In genomic region chr6:48542631-48543030, GRCm38 (mm10) we compare ENCODE assay signal across 29 mouse cellular contexts. TPM values are rescaled to one million over a fixed set of nuclear protein-coding genes. Genes with fewer than 3 reads are reported as not detected.
A peak's percentile ranks its signal among the peaks of the same experiment; 100 is the strongest.
DNase-seq lines count a peak whose midpoint lies in the region; ATAC-seq and TF ChIP-seq lines count a peak whose summit lies in the region.
"Had no signal": no experiment of that assay in that cellular context is flagged by ENCODE, and none has a peak within 500 bp of the region (broad histone marks: within the 10 kb centered on the region; RNA-seq: fewer than 3 reads in every experiment).

No protein-coding gene starts in this region.

- ATAC-seq in midbrain, postnatal 0 days (ENCODE audit: low FRiP score): no peak
- no peak for ATAC-seq in limb, embryonic 12.5 days (ENCODE audit: insufficient number of reproducible peaks, insufficient read depth, low FRiP score, low TSS enrichment, low read depth)
- no peak for ATAC-seq in activated CD4-positive, CD25-positive, alpha-beta regulatory T cell, adult 4 months
- no peak for ATAC-seq in heart, embryonic 12.5 days (ENCODE audit: insufficient number of reproducible peaks, low FRiP score)
- ATAC-seq: CD4-positive, CD25-positive, alpha-beta regulatory T cell, adult 4 months; forebrain, postnatal 0 days; hindbrain, postnatal 0 days had no signal

- intact Hi-C loops in gastrocnemius, adult 2 months (cut with DNase I): loop anchor here (5.0 kb wide), 1 partner anchor 230 kb away; the partner anchor contains the start of gene Gimap3
- intact Hi-C loops in gastrocnemius, postnatal 36 days (cut with DNase I): no loop called here

- H3K4me1 ChIP-seq in midbrain, embryonic 10.5 days: peaks cover 19% of the 10 kb centered on the region
- H3K4me1 ChIP-seq in midbrain, postnatal 0 days (ENCODE audit: insufficient read depth, low read length): peaks cover 10% of the 10 kb centered on the region
- H3K4me1 ChIP-seq in limb, embryonic 12.5 days (replicated peaks): peaks cover 44% of the 10 kb centered on the region
- peaks cover 15% of the 10 kb centered on the region for H3K4me1 ChIP-seq in heart, embryonic 12.5 days (replicated peaks)

- no peak for TF ChIP-seq CTCF in gastrocnemius, adult 2 months (IDR thresholded peaks at IDR 0.05)
- TF ChIP-seq CTCF in midbrain, postnatal 0 days (IDR thresholded peaks at IDR 0.05): no peak

- peak overlapping the region; percentile 95 for H3K27ac ChIP-seq in gastrocnemius, adult 2 months
- no peak overlapping the region for H3K27ac ChIP-seq in midbrain, embryonic 10.5 days (replicated peaks)
- no peak overlapping the region for H3K27ac ChIP-seq in midbrain, postnatal 0 days (ENCODE audit: low read depth, low read length)
- H3K27ac ChIP-seq in limb, embryonic 12.5 days: peak overlapping the region; percentile 90
- no peak overlapping the region for H3K27ac ChIP-seq in heart, embryonic 12.5 days (ENCODE audit: poor library complexity, severe bottlenecking)
- H3K27ac ChIP-seq: embryonic facial prominence, embryonic 15.5 days; hindbrain, postnatal 0 days; stomach, embryonic 15.5 days had no signal

- H3K9me3 ChIP-seq in midbrain, embryonic 10.5 days (replicated peaks): no peaks in the 10 kb centered on the region
- no peaks in the 10 kb centered on the region for H3K9me3 ChIP-seq in midbrain, postnatal 0 days (ENCODE audit: low read length)
- no peaks in the 10 kb centered on the region for H3K9me3 ChIP-seq in limb, embryonic 12.5 days
- H3K9me3 ChIP-seq in heart, embryonic 12.5 days (replicated peaks): no peaks in the 10 kb centered on the region
- H3K9me3 ChIP-seq: embryonic facial prominence, embryonic 15.5 days; megakaryocyte, embryonic 14.5 days; stomach, embryonic 15.5 days had no signal

- H3K4me3 ChIP-seq in gastrocnemius, adult 2 months: no peak overlapping the region
- H3K4me3 ChIP-seq in midbrain, embryonic 10.5 days: no peak overlapping the region
- H3K4me3 ChIP-seq in midbrain, postnatal 0 days (ENCODE audit: low read depth, low read length): no peak overlapping the region
- no peak overlapping the region for H3K4me3 ChIP-seq in limb, embryonic 12.5 days (replicated peaks)
- no peak overlapping the region for H3K4me3 ChIP-seq in heart, embryonic 12.5 days
- H3K4me3 ChIP-seq: embryonic facial prominence, embryonic 15.5 days; layer of hippocampus, adult 2 months; megakaryocyte, embryonic 14.5 days; stomach, embryonic 15.5 days had no signal

- H3K9ac ChIP-seq in midbrain, postnatal 0 days (replicated peaks; ENCODE audit: low read length, poor library complexity, severe bottlenecking): no peak overlapping the region
- H3K9ac ChIP-seq in limb, embryonic 12.5 days (replicated peaks): no peak overlapping the region; the same call in 1 of the 2 replicates
- no peak overlapping the region for H3K9ac ChIP-seq in heart, embryonic 12.5 days
- H3K9ac ChIP-seq: embryonic facial prominence, embryonic 15.5 days; forebrain, postnatal 0 days; stomach, embryonic 15.5 days had no signal

- DNase-seq in gastrocnemius, adult 2 months: no peak
- DNase-seq in gastrocnemius, postnatal 36 days: no peak
- DNase-seq in midbrain, embryonic 10.5 days (ENCODE audit: low spot score): peak; percentile 9
- DNase-seq in midbrain, postnatal 0 days (ENCODE audit: low spot score): no peak
- DNase-seq: adrenal gland, adult 2 months; forebrain, postnatal 0 days; gastrocnemius, postnatal 25 days; liver; lung, adult 2 months; lung, postnatal 36 days; midbrain, embryonic 14.5 days; right cerebral cortex, adult 18-20 months; right cerebral cortex, postnatal 4 days; thymus, postnatal 36 days had no signal

- H3K36me3 ChIP-seq in midbrain, embryonic 10.5 days: peaks cover 29% of the 10 kb centered on the region
- H3K36me3 ChIP-seq in midbrain, postnatal 0 days (ENCODE audit: insufficient read depth, low read length): peaks cover 22% of the 10 kb centered on the region
- no peaks in the 10 kb centered on the region for H3K36me3 ChIP-seq in limb, embryonic 12.5 days
- peaks cover 3% of the 10 kb centered on the region; the same call in 1 of the 2 replicates for H3K36me3 ChIP-seq in heart, embryonic 12.5 days
- H3K36me3 ChIP-seq: embryonic facial prominence, embryonic 15.5 days; stomach, embryonic 15.5 days had no signal

- no peak overlapping the region for H3K4me2 ChIP-seq in midbrain, postnatal 0 days (ENCODE audit: low read depth, low read length, poor library complexity, severe bottlenecking)
- H3K4me2 ChIP-seq in limb, embryonic 12.5 days: no peak overlapping the region
- no peak overlapping the region for H3K4me2 ChIP-seq in heart, embryonic 12.5 days
- H3K4me2 ChIP-seq: embryonic facial prominence, embryonic 15.5 days; stomach, embryonic 15.5 days had no signal

- 92% methylated on average over 3 of the region's 3 CpGs for WGBS in midbrain, embryonic 10.5 days
- 88% methylated on average over 3 of the region's 3 CpGs for WGBS in midbrain, postnatal 0 days
- 58% methylated on average over 3 of the region's 3 CpGs for WGBS in limb, embryonic 12.5 days
- WGBS in heart, embryonic 12.5 days: 76% methylated on average over 3 of the region's 3 CpGs

- no peaks in the 10 kb centered on the region for H3K27me3 ChIP-seq in midbrain, embryonic 10.5 days (ENCODE audit: low read depth, poor library complexity, severe bottlenecking)
- no peaks in the 10 kb centered on the region for H3K27me3 ChIP-seq in midbrain, postnatal 0 days (ENCODE audit: insufficient read depth, low read length)
- no peaks in the 10 kb centered on the region for H3K27me3 ChIP-seq in limb, embryonic 12.5 days
- no peaks in the 10 kb centered on the region for H3K27me3 ChIP-seq in heart, embryonic 12.5 days (replicated peaks)
- H3K27me3 ChIP-seq: embryonic facial prominence, embryonic 15.5 days; stomach, embryonic 15.5 days had no signal

RNA-seq across cellular contexts. Expression of gene Atp6v0e2, which starts 5.2 kb away (rescaled TPM):
- 10 to 100 TPM; 48.3 to 53.7 TPM for total RNA-seq in gastrocnemius, adult 2 months (2021)
- 10 to 100 TPM; 39.4 to 51.3 TPM for total RNA-seq in gastrocnemius, postnatal 36 days (2021)
- polyA plus RNA-seq in midbrain, embryonic 10.5 days (2016; fragmentation: Nextera tagmentation; extraction: Ambion mirVana): 59.0 and 71.9 TPM in 2 replicates
- total RNA-seq in midbrain, postnatal 0 days (2014; rRNA removed): 398 and 447 TPM in 2 replicates
- 497 and 556 TPM in 2 replicates for polyA plus RNA-seq in midbrain, postnatal 0 days (2015; fragmentation: Nextera tagmentation; extraction: Ambion mirVana)
- polyA plus RNA-seq in limb, embryonic 12.5 days (2016; fragmentation: Nextera tagmentation; extraction: Ambion mirVana): 5.5 and 6.9 TPM in 2 replicates
- polyA plus RNA-seq in activated CD4-positive, CD25-positive, alpha-beta regulatory T cell, adult 4 months (2017; shearing (Covaris generic)): not detected
- 20.4 and 20.5 TPM in 2 replicates for polyA plus RNA-seq in heart, embryonic 12.5 days (2016; fragmentation: Nextera tagmentation; extraction: Ambion mirVana)
- total RNA-seq: hematopoietic stem cell, adult 5-6 weeks had no signal
- polyA plus RNA-seq: CD4-positive, CD25-positive, alpha-beta regulatory T cell, adult 4 months had no signal

RNA-seq across cellular contexts. Expression of gene Lrrc61, which starts 12.0 kb away (rescaled TPM):
- 10 to 100 TPM; 17.1 to 20.2 TPM for total RNA-seq in gastrocnemius, adult 2 months (2021)
- total RNA-seq in gastrocnemius, postnatal 36 days (2021): 10 to 100 TPM; 13.9 to 17.1 TPM
- polyA plus RNA-seq in midbrain, embryonic 10.5 days (2016; fragmentation: Nextera tagmentation; extraction: Ambion mirVana): 17.1 and 21.8 TPM in 2 replicates
- total RNA-seq in midbrain, postnatal 0 days (2014; rRNA removed): 29.4 and 82.4 TPM in 2 replicates
- 21.4 and 23.3 TPM in 2 replicates for polyA plus RNA-seq in midbrain, postnatal 0 days (2015; fragmentation: Nextera tagmentation; extraction: Ambion mirVana)
- 9.0 and 11.4 TPM in 2 replicates for polyA plus RNA-seq in limb, embryonic 12.5 days (2016; fragmentation: Nextera tagmentation; extraction: Ambion mirVana)
- 10 to 100 TPM; 35.8 to 39.8 TPM for polyA plus RNA-seq in activated CD4-positive, CD25-positive, alpha-beta regulatory T cell, adult 4 months (2017; shearing (Covaris generic))
- 8.6 and 9.1 TPM in 2 replicates for polyA plus RNA-seq in heart, embryonic 12.5 days (2016; fragmentation: Nextera tagmentation; extraction: Ambion mirVana)

RNA-seq across cellular contexts. Expression of gene Rarres2, which starts 30.0 kb away (rescaled TPM):
- 10 to 100 TPM; 13.9 to 22.2 TPM for total RNA-seq in gastrocnemius, adult 2 months (2021)
- total RNA-seq in gastrocnemius, postnatal 36 days (2021): 10 to 100 TPM; 15.5 to 19.0 TPM
- 0.51 and 1.3 TPM in 2 replicates for polyA plus RNA-seq in midbrain, embryonic 10.5 days (2016; fragmentation: Nextera tagmentation; extraction: Ambion mirVana)
- total RNA-seq in midbrain, postnatal 0 days (2014; rRNA removed): 4.6 and 6.6 TPM in 2 replicates
- 7.4 and 10.6 TPM in 2 replicates for polyA plus RNA-seq in midbrain, postnatal 0 days (2015; fragmentation: Nextera tagmentation; extraction: Ambion mirVana)
- polyA plus RNA-seq in limb, embryonic 12.5 days (2016; fragmentation: Nextera tagmentation; extraction: Ambion mirVana): 4.9 and 6.9 TPM in 2 replicates
- under 1 TPM in 1 of 2 experiments, not detected in 1; 0.83 TPM for polyA plus RNA-seq in activated CD4-positive, CD25-positive, alpha-beta regulatory T cell, adult 4 months (2017; shearing (Covaris generic))
- polyA plus RNA-seq in heart, embryonic 12.5 days (2016; fragmentation: Nextera tagmentation; extraction: Ambion mirVana): 24.7 and 26.4 TPM in 2 replicates
- total RNA-seq: hematopoietic stem cell, adult 5-6 weeks had no signal

RNA-seq across cellular contexts. Expression of gene Gm45021, which starts 46.8 kb away (rescaled TPM):
- total RNA-seq in gastrocnemius, adult 2 months (2021): not detected
- not detected for total RNA-seq in gastrocnemius, postnatal 36 days (2021)
- not detected in 2 replicates for polyA plus RNA-seq in midbrain, embryonic 10.5 days (2016; fragmentation: Nextera tagmentation; extraction: Ambion mirVana)
- not detected in 2 replicates for total RNA-seq in midbrain, postnatal 0 days (2014; rRNA removed)
- polyA plus RNA-seq in midbrain, postnatal 0 days (2015; fragmentation: Nextera tagmentation; extraction: Ambion mirVana): not detected in 2 replicates
- not detected in 2 replicates for polyA plus RNA-seq in limb, embryonic 12.5 days (2016; fragmentation: Nextera tagmentation; extraction: Ambion mirVana)
- not detected for polyA plus RNA-seq in activated CD4-positive, CD25-positive, alpha-beta regulatory T cell, adult 4 months (2017; shearing (Covaris generic))
- 1.5 TPM in 1 of 2 replicates, not detected in the other for polyA plus RNA-seq in heart, embryonic 12.5 days (2016; fragmentation: Nextera tagmentation; extraction: Ambion mirVana)
- total RNA-seq: adrenal gland, adult 2 months; adrenal gland, postnatal 4 days; forebrain, postnatal 0 days; gastrocnemius, postnatal 25 days; hematopoietic stem cell, adult 5-6 weeks; hindbrain, postnatal 0 days; layer of hippocampus, adult 2 months; left cerebral cortex, postnatal 14 days had no signal
- polyA plus RNA-seq: adrenal gland, adult 2 months; CD4-positive, CD25-positive, alpha-beta regulatory T cell, adult 4 months; embryonic facial prominence, embryonic 15.5 days; forebrain, postnatal 0 days; heart, postnatal 0 days; hindbrain, postnatal 0 days; intestine, embryonic 16.5 days; lung, adult 2 months; midbrain, embryonic 14.5 days; neural tube, embryonic 14.5 days; stomach, embryonic 15.5 days had no signal

RNA-seq across cellular contexts. Expression of gene Repin1, which starts 51.1 kb away (rescaled TPM):
- 10 to 100 TPM; 27.8 to 33.5 TPM for total RNA-seq in gastrocnemius, adult 2 months (2021)
- total RNA-seq in gastrocnemius, postnatal 36 days (2021): 10 to 100 TPM; 19.4 to 29.3 TPM
- 58.9 and 59.4 TPM in 2 replicates for polyA plus RNA-seq in midbrain, embryonic 10.5 days (2016; fragmentation: Nextera tagmentation; extraction: Ambion mirVana)
- total RNA-seq in midbrain, postnatal 0 days (2014; rRNA removed): 76.5 and 91.5 TPM in 2 replicates
- polyA plus RNA-seq in midbrain, postnatal 0 days (2015; fragmentation: Nextera tagmentation; extraction: Ambion mirVana): 41.2 and 42.8 TPM in 2 replicates
- polyA plus RNA-seq in limb, embryonic 12.5 days (2016; fragmentation: Nextera tagmentation; extraction: Ambion mirVana): 43.2 and 46.4 TPM in 2 replicates
- polyA plus RNA-seq in activated CD4-positive, CD25-positive, alpha-beta regulatory T cell, adult 4 months (2017; shearing (Covaris generic)): 1 to 10 TPM; 2.1 to 3.3 TPM
- polyA plus RNA-seq in heart, embryonic 12.5 days (2016; fragmentation: Nextera tagmentation; extraction: Ambion mirVana): 32.1 and 32.7 TPM in 2 replicates

Comparison
In these comparisons a context has a peak if more than half of its experiments do, and no peak if none do; other contexts are left out.
1. H3K27ac ChIP-seq: peak in gastrocnemius, adult 2 months (single experiment) and limb, embryonic 12.5 days (single experiment); none in midbrain, embryonic 10.5 days (single experiment), midbrain, postnatal 0 days (single experiment) and heart, embryonic 12.5 days (single experiment).